Mouse (Mus musculus) testis, adult 2 months (tissue): ENCODE data around the gene Il6. TPM values are rescaled to one million over a fixed set of nuclear protein-coding genes. Genes with fewer than 3 reads are reported as not detected.
"Not testable (repeated sequence)": the region's sequence is repeated elsewhere in the genome, so short reads cannot be mapped to it uniquely, and the experiment has no call there.

Experiments used
- H3K27ac ChIP-seq: fragments of 200-500 bp; 2 replicates; pipeline ENCODE4 v1.5.1; 2012; ENCODE audit warnings: low read depth, low read length; ENCODE audit not compliant: control insufficient read depth, insufficient read depth
- H3K27me3 ChIP-seq: fragments of 200-500 bp; 2 replicates; pipeline ENCODE4 v1.6.1; 2012; ENCODE audit warnings: mild to moderate bottlenecking, low read length, moderate library complexity; ENCODE audit not compliant: control insufficient read depth, insufficient read depth
- H3K36me3 ChIP-seq: fragments of 200-500 bp; 2 replicates; pipeline ENCODE4 v1.6.1; 2012; ENCODE audit warnings: mild to moderate bottlenecking, low read length; ENCODE audit not compliant: control insufficient read depth, insufficient read depth
- H3K4me1 ChIP-seq: fragments of 200-500 bp; 2 replicates; pipeline ENCODE4 v1.6.1; 2012; ENCODE audit warnings: low read length; ENCODE audit not compliant: control insufficient read depth, insufficient read depth
- H3K4me3 ChIP-seq: fragments of 200-500 bp; 2 replicates; pipeline ENCODE4 v1.5.1; 2012; ENCODE audit warnings: low read depth, mild to moderate bottlenecking, low read length, moderate library complexity, mixed read lengths; ENCODE audit not compliant: control insufficient read depth
- CTCF ChIP-seq: fragments of 200-500 bp; IDR thresholded peaks from 2 replicates; pipeline ENCODE4 v1.5.1; 2012; ENCODE audit warnings: low read depth, mild to moderate bottlenecking, inconsistent platforms, low read length, moderate library complexity; ENCODE audit not compliant: control insufficient read depth, insufficient read depth, insufficient replicate concordance
- POLR2A ChIP-seq: fragments of 200-500 bp; IDR thresholded peaks from 2 replicates; pipeline ENCODE4 v1.6.1; 2012; ENCODE audit warnings: low read depth, mild to moderate bottlenecking, inconsistent platforms, low read length, moderate library complexity; ENCODE audit not compliant: control insufficient read depth
- polyA plus RNA-seq: library from polyadenylated mRNA; depleted of rRNA; stranded (reverse); fragments of >200 nt; gene quantifications from 2 replicates; pipeline ENCODE4 v1.2.3, GENCODE M21; 2012

Gene Il6
- polyA plus RNA-seq, 1 experiment, result not detected

- Histone ChIP-seq H3K4me3 (no peak overlapping the region), H3K4me1 (no peaks in the 10 kb centered on the region), H3K27ac (no peak overlapping the region), H3K27me3 (no peaks in the 10 kb centered on the region), H3K36me3 (no peaks in the 10 kb centered on the region)
- TF ChIP-seq CTCF (no peak), POLR2A (no peak)
Measured at GRCm38 (mm10) chr5:29994344-29994743, 18.6 kb upstream of the Il6 start.

- no peaks in the 10 kb centered on the region for H3K27me3 ChIP-seq
- TF ChIP-seq CTCF, result no peak
- no peak for TF ChIP-seq POLR2A
- no peak overlapping the region for H3K4me3 ChIP-seq
- no peaks in the 10 kb centered on the region for H3K36me3 ChIP-seq
- H3K27ac ChIP-seq, result no peak overlapping the region
- no peaks in the 10 kb centered on the region for H3K4me1 ChIP-seq
Measured at GRCm38 (mm10) chr5:29997351-29997750, 15.6 kb upstream of the Il6 start.

GRCm38 (mm10) chr5:30000921-30001320 lies 12.0 kb upstream of the Il6 start:
- no peaks in the 10 kb centered on the region for H3K4me1 ChIP-seq
- H3K27ac ChIP-seq, result no peak overlapping the region
- H3K27me3 ChIP-seq, result no peaks in the 10 kb centered on the region
- no peak overlapping the region for H3K4me3 ChIP-seq
- H3K36me3 ChIP-seq, result no peaks in the 10 kb centered on the region
- no peak for TF ChIP-seq POLR2A
- no peak for TF ChIP-seq CTCF

GRCm38 (mm10) chr5:30014580-30014979 lies 1.7 kb downstream of the Il6 start:
- H3K36me3 ChIP-seq, result no peaks in the 10 kb centered on the region
- no peak overlapping the region for H3K4me3 ChIP-seq
- TF ChIP-seq POLR2A (no peak), CTCF (no peak)
- H3K27ac ChIP-seq, result no peak overlapping the region
- H3K27me3 ChIP-seq, result no peaks in the 10 kb centered on the region
- no peaks in the 10 kb centered on the region for H3K4me1 ChIP-seq

- not testable (repeated sequence) for H3K4me3 ChIP-seq, H3K27ac ChIP-seq, H3K4me1 ChIP-seq, H3K36me3 ChIP-seq, H3K27me3 ChIP-seq
Measured at GRCm38 (mm10) chr5:30035862-30036261, 22.9 kb downstream of the Il6 start.

GRCm38 (mm10) chr5:30037111-30037510 lies 24.2 kb downstream of the Il6 start:
- H3K27ac ChIP-seq, H3K4me3 ChIP-seq, H3K36me3 ChIP-seq, H3K4me1 ChIP-seq, H3K27me3 ChIP-seq: not testable (repeated sequence)

- H3K27me3 ChIP-seq, H3K4me3 ChIP-seq, H3K27ac ChIP-seq, H3K4me1 ChIP-seq, H3K36me3 ChIP-seq: not testable (repeated sequence)
Measured at GRCm38 (mm10) chr5:30039324-30039723, 26.4 kb downstream of the Il6 start.

- H3K27me3 ChIP-seq, H3K4me3 ChIP-seq, H3K4me1 ChIP-seq, H3K27ac ChIP-seq, H3K36me3 ChIP-seq: not testable (repeated sequence)
Measured at GRCm38 (mm10) chr5:30039841-30040240, 26.9 kb downstream of the Il6 start.
